Mouse (Mus musculus) thymus, adult 2 months (tissue): Measurements from ENCODE around the gene Dirc2. TPM values are rescaled to one million over a fixed set of nuclear protein-coding genes. Genes with fewer than 3 reads are reported as not detected.

Source experiments
- DNase-seq: peaks from one replicate; pipeline ENCODE4 v3.0.0; 2021
- H3K27ac ChIP-seq: fragments of 200-500 bp; 2 replicates; pipeline ENCODE4 v1.5.1; 2012; ENCODE audit warnings: low read length, control low read depth; ENCODE audit not compliant: control insufficient read depth, insufficient read depth
- H3K27me3 ChIP-seq: fragments of 200-500 bp; 2 replicates; pipeline ENCODE4 v1.6.1; 2012; ENCODE audit warnings: mild to moderate bottlenecking, low read length, moderate library complexity, mixed read lengths; ENCODE audit not compliant: control insufficient read depth, insufficient read depth
- H3K36me3 ChIP-seq: fragments of 200-500 bp; 2 replicates; pipeline ENCODE4 v1.6.1; 2012; ENCODE audit warnings: mild to moderate bottlenecking, low read length, moderate library complexity; ENCODE audit not compliant: control insufficient read depth, insufficient read depth
- H3K4me1 ChIP-seq: fragments of 200-500 bp; replicated peaks from 2 replicates; pipeline ENCODE4 v1.6.1; 2012; ENCODE audit warnings: low read length; ENCODE audit not compliant: control insufficient read depth, insufficient read depth
- H3K4me3 ChIP-seq: fragments of 200-500 bp; 2 replicates; pipeline ENCODE4 v1.5.1; 2012; ENCODE audit warnings: mild to moderate bottlenecking, low read length, control low read depth, moderate library complexity; ENCODE audit not compliant: control insufficient read depth, insufficient read depth
- CTCF ChIP-seq: fragments of 200-500 bp; IDR thresholded peaks from 2 replicates; pipeline ENCODE4 v1.5.1; 2012; ENCODE audit warnings: mild to moderate bottlenecking, control low read depth, low read length, moderate library complexity, borderline replicate concordance; ENCODE audit not compliant: control insufficient read depth, poor library complexity, insufficient read depth; ENCODE audit errors: extremely low read depth
- POLR2A ChIP-seq: fragments of 200-500 bp; IDR thresholded peaks from 2 replicates; pipeline ENCODE4 v1.6.1; 2012; ENCODE audit warnings: mild to moderate bottlenecking, low read length, control low read depth, moderate library complexity; ENCODE audit not compliant: control insufficient read depth, poor library complexity, insufficient read depth; ENCODE audit errors: extremely low read depth
- WGBS: fragments of 180-500 bp; shearing (Covaris S2); methylation state at CpG from one replicate; pipeline ENCODE4 v1.1.7; 2018; 5-methylcytosine and 5-hydroxymethylcytosine counted together
- polyA plus RNA-seq: library from polyadenylated mRNA; depleted of rRNA; stranded (reverse); fragments of >200 nt; gene quantifications from 2 replicates; pipeline ENCODE4 v1.2.3, GENCODE M21; 2012; rRNA removed

Dirc2 gene
- polyA plus RNA-seq, 1 experiment = 39.6 TPM

- WGBS = 8% methylated on average over 36 of the region's 36 CpGs
- DNase-seq = no peak
- H3K4me3 ChIP-seq = no peak overlapping the region
- no peaks in the 10 kb centered on the region for H3K4me1 ChIP-seq
- H3K27ac ChIP-seq = no peak overlapping the region
- peaks cover 3% of the 10 kb centered on the region; the same call in 1 of the 2 replicates for H3K27me3 ChIP-seq
- no peaks in the 10 kb centered on the region for H3K36me3 ChIP-seq
- TF ChIP-seq CTCF (no peak), POLR2A (no peak)
Observed at GRCm38 (mm10) chr16:35660222-35660621, 108.9 kb downstream of the Dirc2 start.

- Histone ChIP-seq H3K4me3 (no peak overlapping the region), H3K4me1 (no peaks in the 10 kb centered on the region), H3K27me3 (no peaks in the 10 kb centered on the region), H3K27ac (no peak overlapping the region), H3K36me3 (no peaks in the 10 kb centered on the region)
- TF ChIP-seq CTCF = no peak
- TF ChIP-seq POLR2A = no peak
- no peak for DNase-seq
- 92% methylated on average over 5 of the region's 5 CpGs for WGBS
Observed at GRCm38 (mm10) chr16:35653951-35654350, 115.2 kb downstream of the Dirc2 start.

GRCm38 (mm10) chr16:35652706-35653105 is 116.5 kb downstream of the Dirc2 start:
- Histone ChIP-seq H3K36me3 (no peaks in the 10 kb centered on the region), H3K27ac (no peak overlapping the region), H3K4me1 (no peaks in the 10 kb centered on the region), H3K4me3 (no peak overlapping the region), H3K27me3 (no peaks in the 10 kb centered on the region)
- DNase-seq = no peak
- 87% methylated on average over 3 of the region's 3 CpGs for WGBS
- TF ChIP-seq POLR2A (no peak), CTCF (no peak)

GRCm38 (mm10) chr16:35652206-35652605 is 117.0 kb downstream of the Dirc2 start:
- no peaks in the 10 kb centered on the region for H3K27me3 ChIP-seq
- H3K27ac ChIP-seq = no peak overlapping the region
- H3K4me3 ChIP-seq = no peak overlapping the region
- H3K36me3 ChIP-seq = no peaks in the 10 kb centered on the region
- WGBS = 74% methylated on average over 6 of the region's 6 CpGs
- no peaks in the 10 kb centered on the region for H3K4me1 ChIP-seq
- no peak for DNase-seq
- no peak for TF ChIP-seq CTCF
- no peak for TF ChIP-seq POLR2A

GRCm38 (mm10) chr16:35648862-35649261 is 120.3 kb downstream of the Dirc2 start:
- TF ChIP-seq POLR2A = no peak
- no peak for TF ChIP-seq CTCF
- WGBS = 91% methylated on average over 4 of the region's 4 CpGs
- H3K4me1 ChIP-seq = no peaks in the 10 kb centered on the region
- H3K27ac ChIP-seq = no peak overlapping the region
- DNase-seq = no peak
- no peaks in the 10 kb centered on the region for H3K36me3 ChIP-seq
- no peak overlapping the region for H3K4me3 ChIP-seq
- no peaks in the 10 kb centered on the region for H3K27me3 ChIP-seq

Other genes with a start within 250 kb of the Dirc2 start
- gene Sema5b, start 228.2 kb downstream of the Dirc2 start, polyA plus RNA-seq = 0.31 and 0.54 TPM in 2 replicates
- gene Hspbap1, start 1.0 kb upstream of the Dirc2 start, polyA plus RNA-seq = 12.9 and 16.0 TPM in 2 replicates
- 9.3 and 10.5 TPM in 2 replicates for gene Parp14, start 102.2 kb upstream of the Dirc2 start, polyA plus RNA-seq
- 13.5 and 14.8 TPM in 2 replicates for gene Parp9, start 169.1 kb upstream of the Dirc2 start, polyA plus RNA-seq
- 20.6 and 20.9 TPM in 2 replicates for gene Dtx3l, start 169.8 kb upstream of the Dirc2 start, polyA plus RNA-seq
- 9.4 and 10.3 TPM in 2 replicates for gene Kpna1, start 209.4 kb upstream of the Dirc2 start, polyA plus RNA-seq